Mouse (Mus musculus) CH12.LX (cell line): Measurements from ENCODE around the gene Foxk2. TPM values are rescaled to one million over a fixed set of nuclear protein-coding genes. Genes with fewer than 3 reads are reported as not detected.
A peak's percentile ranks its signal among the peaks of the same experiment; 100 is the strongest.
"Not testable (repeated sequence)": the region's sequence is repeated elsewhere in the genome, so short reads cannot be mapped to it uniquely, and the experiment has no call there.

ENCODE experiments used
- DNase-seq: peaks from one replicate; pipeline ENCODE4 v3.0.0-alpha.2; 2013; ENCODE audit errors: extremely low read depth
- H3K27ac ChIP-seq: 2 replicates; pipeline ENCODE4 v1.5.1; 2012; ENCODE audit warnings: low read depth, mild to moderate bottlenecking, control low read depth, moderate library complexity; ENCODE audit not compliant: insufficient read depth
- H3K27me3 ChIP-seq: replicated peaks from 2 replicates; pipeline ENCODE3; 2012; ENCODE audit warnings: inconsistent platforms
- H3K36me3 ChIP-seq, 2 experiments: replicated peaks in 1 of 2; 2 replicates each; pipeline versions ENCODE3 to v1.6.1; 2012; ENCODE audit warnings: inconsistent platforms in 1 of 2, low read length in 1 of 2, mild to moderate bottlenecking in 1 of 2, mixed read lengths in 1 of 2, moderate library complexity in 1 of 2; ENCODE audit not compliant: control insufficient read depth in 1 of 2, insufficient read depth in 1 of 2
- H3K4me1 ChIP-seq, 2 experiments: 2 replicates each; pipeline ENCODE4 v1.6.1; 2012; ENCODE audit warnings: inconsistent platforms in 1 of 2, moderate library complexity in 1 of 2; ENCODE audit not compliant: insufficient read depth in 2 of 2, control insufficient read depth in 1 of 2
- H3K4me2 ChIP-seq: 2 replicates; pipeline ENCODE4 v1.6.1; 2012; ENCODE audit warnings: low read depth, mild to moderate bottlenecking, control low read depth; ENCODE audit not compliant: poor library complexity, insufficient read depth, severe bottlenecking
- H3K4me3 ChIP-seq, 3 experiments: fragments of 150-350 bp in 1 of 3; sonication (generic) in 1 of 3; replicated peaks in 1 of 3; 2 replicates each; pipeline versions ENCODE3 to v1.5.1; 2011 to 2012; ENCODE audit warnings: low read depth in 2 of 3, low read length in 2 of 3, mild to moderate bottlenecking in 2 of 3, moderate library complexity in 2 of 3, control low read depth in 1 of 3, improper control_type of control experiment in 1 of 3, inconsistent platforms in 1 of 3, mixed read lengths in 1 of 3; ENCODE audit not compliant: poor library complexity in 1 of 3
- H3K79me2 ChIP-seq: replicated peaks from 2 replicates; pipeline ENCODE4 v1.6.1; 2012; ENCODE audit warnings: mild to moderate bottlenecking, moderate library complexity; ENCODE audit not compliant: control insufficient read depth, poor library complexity, insufficient read depth, severe bottlenecking; ENCODE audit errors: extremely low read depth
- H3K9ac ChIP-seq: 2 replicates; pipeline ENCODE4 v1.6.1; 2012; ENCODE audit warnings: low read depth, mild to moderate bottlenecking, control low read depth, moderate library complexity; ENCODE audit not compliant: insufficient read depth
- H3K9me3 ChIP-seq: replicated peaks from 2 replicates; pipeline ENCODE3; 2012; ENCODE audit warnings: low read length, inconsistent platforms, mixed read lengths
- CHD1 ChIP-seq: IDR thresholded peaks from 2 replicates; pipeline ENCODE4 v1.6.1; 2012; ENCODE audit warnings: low read depth, low read length, improper control_type of control experiment, inconsistent platforms
- CHD2 ChIP-seq: IDR thresholded peaks from 2 replicates; pipeline ENCODE4 v1.6.1; 2011; ENCODE audit warnings: low read length, improper control_type of control experiment
- CTCF ChIP-seq, 2 experiments: IDR thresholded peaks in 1 of 2; conservative IDR thresholded peaks in 1 of 2; 2 replicates each; pipeline ENCODE4 v1.5.1; 2011 to 2012; ENCODE audit warnings: low read depth in 2 of 2, low read length in 2 of 2, improper control_type of control experiment in 1 of 2, inconsistent platforms in 1 of 2, mild to moderate bottlenecking in 1 of 2, moderate library complexity in 1 of 2
- EP300 ChIP-seq: IDR thresholded peaks from 2 replicates; pipeline ENCODE4 v1.6.1; 2011; ENCODE audit warnings: low read length, improper control_type of control experiment
- GABPA ChIP-seq: IDR thresholded peaks from 2 replicates; pipeline ENCODE4 v1.6.1; 2012; ENCODE audit warnings: low read depth, low read length, improper control_type of control experiment, inconsistent platforms; ENCODE audit not compliant: insufficient replicate concordance
- HCFC1 ChIP-seq: IDR thresholded peaks from 2 replicates; pipeline ENCODE4 v1.6.1; 2012; ENCODE audit warnings: low read depth, mild to moderate bottlenecking, inconsistent platforms, low read length, improper control_type of control experiment
- JUND ChIP-seq: conservative IDR thresholded peaks from 2 replicates; pipeline ENCODE4 v1.6.1; 2011; ENCODE audit warnings: low read depth, low read length, improper control_type of control experiment
- MAX ChIP-seq: IDR thresholded peaks from 2 replicates; pipeline ENCODE4 v1.6.1; 2011; ENCODE audit warnings: low read length, improper control_type of control experiment
- RCOR1 ChIP-seq: conservative IDR thresholded peaks from 2 replicates; pipeline ENCODE4 v1.6.1; 2012; ENCODE audit warnings: low read depth, mild to moderate bottlenecking, inconsistent platforms, low read length, improper control_type of control experiment
- SIN3A ChIP-seq: IDR thresholded peaks from 2 replicates; pipeline ENCODE4 v1.6.1; 2012; ENCODE audit warnings: low read length, improper control_type of control experiment, inconsistent platforms
- TBP ChIP-seq: conservative IDR thresholded peaks from 2 replicates; pipeline ENCODE4 v1.6.1; 2011; ENCODE audit warnings: low read depth, low read length, improper control_type of control experiment
- USF1 ChIP-seq: IDR thresholded peaks from 2 replicates; pipeline ENCODE4 v1.6.1; 2014; ENCODE audit warnings: low read depth, mild to moderate bottlenecking, inconsistent platforms, low read length, improper control_type of control experiment
- USF2 ChIP-seq: conservative IDR thresholded peaks from 2 replicates; pipeline ENCODE4 v1.6.1; 2011; ENCODE audit warnings: low read depth, low read length, improper control_type of control experiment
- ZNF384 ChIP-seq: IDR thresholded peaks from 2 replicates; pipeline ENCODE4 v1.6.1; 2012; ENCODE audit warnings: low read depth, low read length, improper control_type of control experiment, inconsistent platforms
- dilution Hi-C: fragments of 300-500 bp; cut with MboI; formaldehyde crosslinking; loops from 2 replicates; pipeline ENCODE4 v1.14.3; 2020; ENCODE audit warnings: low sequenced_read_pairs; ENCODE audit not compliant: extremely low pct_unique_long_range_greater_than_20kb, extremely low pct_ligation_motif_present
- in situ Hi-C: fragments of 300-500 bp; cut with MboI; formaldehyde crosslinking; loops from 3 replicates; pipeline ENCODE4 v1.14.3; 2019; ENCODE audit warnings: low sequenced_read_pairs, low pct_ligation_motif_present, low pct_unique_long_range_greater_than_20kb, mixed read lengths
- polyA plus RNA-seq: library from polyadenylated mRNA; unstranded; fragments of >175 nt; gene quantifications from 2 replicates; pipeline ENCODE4 v1.2.1, GENCODE M21; 2012; ENCODE audit warnings: low read depth; ENCODE audit not compliant: insufficient read length
- total RNA-seq, 2 experiments: library from RNA; depleted of rRNA; stranded (reverse); fragments of 300-350 nt in 1 of 2; fragments of >200 nt in 1 of 2; gene quantifications; 2 replicates each; pipeline ENCODE4 v1.2.3; 2012 to 2014

The Foxk2 gene
- total and polyA plus RNA-seq, 3 experiments: 26.9 to 44.3 (median 41.2) TPM

- dilution Hi-C loops: no loop called here
- no peak for DNase-seq
- H3K9me3 ChIP-seq: no peaks in the 10 kb centered on the region
- H3K4me2 ChIP-seq: no peak overlapping the region
- in situ Hi-C loops: no loop called here
- H3K36me3 ChIP-seq: peaks cover 36 to 77% of the 10 kb centered on the region in 2 experiments
- peaks cover 44% of the 10 kb centered on the region for H3K79me2 ChIP-seq
- H3K4me1 ChIP-seq: peaks cover 2 to 31% of the 10 kb centered on the region in 2 experiments
- TF ChIP-seq USF2 (no peak), TBP (no peak), RCOR1 (no peak), ZNF384 (no peak), GABPA (no peak), JUND (no peak), EP300 (no peak), SIN3A (no peak), CHD2 (no peak), USF1 (no peak)
- H3K27ac ChIP-seq: no peak overlapping the region
- H3K4me3 ChIP-seq: no peak overlapping the region
- no peaks in the 10 kb centered on the region for H3K27me3 ChIP-seq
- no peak overlapping the region for H3K9ac ChIP-seq
These were observed 87.2 kb downstream of the Foxk2 start for GRCm38 (mm10) chr11:121347036-121347435.

GRCm38 (mm10) chr11:121348166-121348565 lies 88.4 kb downstream of the Foxk2 start:
- peaks cover 36 to 79% of the 10 kb centered on the region in 2 experiments for H3K36me3 ChIP-seq
- no peak overlapping the region for H3K9ac ChIP-seq
- H3K4me2 ChIP-seq: no peak overlapping the region
- H3K9me3 ChIP-seq: no peaks in the 10 kb centered on the region
- no peaks in the 10 kb centered on the region for H3K27me3 ChIP-seq
- H3K79me2 ChIP-seq: peaks cover 48% of the 10 kb centered on the region
- in situ Hi-C loops: no loop called here
- DNase-seq: no peak
- no peak overlapping the region for H3K4me3 ChIP-seq
- peaks cover 6 to 32% of the 10 kb centered on the region in 2 experiments for H3K4me1 ChIP-seq
- TF ChIP-seq MAX (no peak), HCFC1 (no peak), USF2 (no peak), ZNF384 (no peak), GABPA (no peak), CHD1 (no peak)
- H3K27ac ChIP-seq: no peak overlapping the region
- dilution Hi-C loops: no loop called here

- dilution Hi-C loops, H3K9me3 ChIP-seq, in situ Hi-C loops, DNase-seq, H3K4me3 ChIP-seq, H3K27me3 ChIP-seq, H3K4me2 ChIP-seq, H3K27ac ChIP-seq, H3K9ac ChIP-seq: not testable (repeated sequence)
- peaks cover 54% of the 10 kb centered on the region for H3K79me2 ChIP-seq
- H3K4me1 ChIP-seq: peaks cover 6 to 30% of the 10 kb centered on the region in 2 experiments
- peaks cover 36 to 73% of the 10 kb centered on the region in 2 experiments for H3K36me3 ChIP-seq
- TF ChIP-seq ZNF384 (peak; percentile 67), CTCF (conservative IDR thresholded peaks at IDR 0.05 in 1 of 2, IDR thresholded peaks at IDR 0.05 in 1 of 2; ENCODE audit: low read depth in 2 of 2, low read length in 2 of 2) (peak in 1 of 2 experiments; percentile 39; a peak in 2 of 4 replicates)
These were observed 88.9 kb downstream of the Foxk2 start for GRCm38 (mm10) chr11:121348727-121349126.
